Mouse (Mus musculus): ENCODE results near the gene Gm42688.

Gene Gm42688

GRCm38 (mm10) chr6:83101316-83101687, at the start of gene Gm42688, which contains the start of gene Ccdc142:
TSS of gene Gm42688 (plus strand) at chr6:83101617.
TSS of gene Ccdc142 (plus strand) at chr6:83101601.
- peak; percentile 89 for DNase-seq (ENCODE audit: low spot score)

- no peak for DNase-seq (ENCODE audit: low spot score)
Measured at GRCm38 (mm10) chr6:83053136-83053960, 48.1 kb upstream of the Gm42688 start.

- peak; percentile 97 for DNase-seq (ENCODE audit: low spot score)
Measured at GRCm38 (mm10) chr6:83054074-83054851, 47.2 kb upstream of the Gm42688 start, which contains the start of gene Aup1. TSS of gene Aup1 (plus strand) at chr6:83054521.

DNA sequence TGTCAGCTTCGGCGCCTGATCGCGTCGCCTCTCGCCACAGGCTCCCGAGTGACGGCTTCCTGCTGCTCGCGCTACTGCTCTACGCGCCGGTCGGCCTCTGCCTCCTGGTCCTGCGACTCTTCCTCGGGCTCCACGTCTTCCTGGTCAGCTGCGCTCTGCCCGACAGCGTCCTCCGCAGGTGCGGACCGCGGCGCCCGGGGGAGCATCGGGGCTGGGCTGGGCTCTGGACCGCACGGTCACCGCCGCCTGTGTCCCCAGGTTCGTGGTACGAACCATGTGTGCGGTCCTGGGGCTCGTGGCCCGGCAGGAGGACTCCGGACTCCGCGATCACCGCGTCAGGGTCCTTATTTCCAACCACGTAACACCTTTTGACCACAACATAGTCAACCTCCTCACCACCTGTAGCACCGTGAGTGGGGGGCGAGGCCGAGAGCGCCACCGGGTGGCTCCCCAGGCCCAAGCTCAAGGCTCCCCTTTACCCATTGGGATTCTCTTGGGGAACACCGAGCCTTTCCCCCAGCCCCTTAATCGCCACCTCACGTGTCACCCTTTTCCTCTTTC, 46.5 kb upstream of the Gm42688 start, which contains the start of gene Htra2:
Htra2 (minus strand) TSS at position 403 of the 561 bp plus-strand sequence.
- no peak for DNase-seq (ENCODE audit: low spot score)

DNA sequence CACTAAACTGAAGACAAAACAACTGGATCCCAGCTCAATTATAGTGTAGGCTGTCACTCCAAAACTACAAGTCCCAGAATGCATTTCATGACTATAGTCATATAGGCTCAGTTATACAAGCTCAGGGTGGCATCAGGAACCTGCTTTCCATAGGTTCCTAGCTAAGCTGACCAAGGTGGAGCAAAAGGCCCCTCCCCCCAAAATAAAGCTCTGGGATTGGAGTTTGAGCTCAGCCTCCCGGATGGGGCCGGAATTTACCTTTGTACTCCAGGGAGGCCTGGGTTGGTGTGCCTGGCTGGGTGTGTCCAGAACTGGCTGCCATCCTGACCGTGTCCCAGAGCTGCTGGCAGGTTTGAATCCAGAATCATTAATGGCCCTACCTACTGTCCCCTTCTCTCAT, 43.6 kb upstream of the Gm42688 start, which contains the start of gene Dqx1:
Dqx1 (plus strand) TSS at position 55 of the 400 bp plus-strand sequence.
- DNase-seq (ENCODE audit: low spot score), result no peak

GRCm38 (mm10) chr6:83058725-83059124, 42.7 kb upstream of the Gm42688 start:
- DNase-seq (ENCODE audit: low spot score), result no peak

DNA sequence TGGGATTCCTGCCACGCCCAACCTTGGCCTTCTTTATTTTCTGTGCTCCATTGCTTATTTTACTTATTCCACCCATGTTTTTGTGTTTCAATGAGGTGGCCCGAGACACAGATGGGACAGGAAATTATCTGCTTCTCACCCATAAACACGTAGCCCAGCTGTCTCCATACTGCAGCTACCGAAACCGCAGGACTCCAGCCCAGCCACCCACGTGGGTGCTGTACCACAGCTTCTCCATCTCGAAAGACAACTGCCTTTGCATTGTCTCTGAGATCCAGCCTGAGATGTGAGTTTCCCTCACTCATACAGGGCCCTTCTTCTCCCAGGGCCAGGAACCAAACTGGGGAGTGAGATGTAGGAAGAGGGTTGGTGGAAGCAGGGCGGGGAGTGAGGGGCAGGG, 35.4 kb upstream of the Gm42688 start:
- DNase-seq (ENCODE audit: low spot score), result no peak

GRCm38 (mm10) chr6:83066441-83066840, 35.0 kb upstream of the Gm42688 start:
- DNase-seq (ENCODE audit: low spot score), result no peak

DNA sequence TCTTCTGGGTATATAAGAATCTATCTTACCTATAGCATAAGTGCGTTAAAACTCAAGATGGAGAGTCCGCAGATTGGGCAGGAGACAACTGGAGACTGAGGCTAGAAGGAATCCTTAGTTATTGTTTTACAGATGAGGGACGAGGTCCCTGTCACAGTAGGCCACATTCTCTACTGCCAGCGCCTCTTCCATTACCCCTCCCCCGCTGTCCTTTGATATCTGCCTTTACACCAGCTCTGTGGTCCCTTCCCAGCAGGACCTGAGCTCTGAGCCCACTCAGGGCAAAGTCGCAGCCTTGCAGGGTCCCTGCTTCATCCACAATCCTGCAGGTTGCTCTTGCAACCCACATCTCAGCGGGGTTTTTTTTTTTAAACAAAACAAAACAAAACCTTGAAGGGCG, 33.2 kb upstream of the Gm42688 start:
- no peak for DNase-seq (ENCODE audit: low spot score)

DNA sequence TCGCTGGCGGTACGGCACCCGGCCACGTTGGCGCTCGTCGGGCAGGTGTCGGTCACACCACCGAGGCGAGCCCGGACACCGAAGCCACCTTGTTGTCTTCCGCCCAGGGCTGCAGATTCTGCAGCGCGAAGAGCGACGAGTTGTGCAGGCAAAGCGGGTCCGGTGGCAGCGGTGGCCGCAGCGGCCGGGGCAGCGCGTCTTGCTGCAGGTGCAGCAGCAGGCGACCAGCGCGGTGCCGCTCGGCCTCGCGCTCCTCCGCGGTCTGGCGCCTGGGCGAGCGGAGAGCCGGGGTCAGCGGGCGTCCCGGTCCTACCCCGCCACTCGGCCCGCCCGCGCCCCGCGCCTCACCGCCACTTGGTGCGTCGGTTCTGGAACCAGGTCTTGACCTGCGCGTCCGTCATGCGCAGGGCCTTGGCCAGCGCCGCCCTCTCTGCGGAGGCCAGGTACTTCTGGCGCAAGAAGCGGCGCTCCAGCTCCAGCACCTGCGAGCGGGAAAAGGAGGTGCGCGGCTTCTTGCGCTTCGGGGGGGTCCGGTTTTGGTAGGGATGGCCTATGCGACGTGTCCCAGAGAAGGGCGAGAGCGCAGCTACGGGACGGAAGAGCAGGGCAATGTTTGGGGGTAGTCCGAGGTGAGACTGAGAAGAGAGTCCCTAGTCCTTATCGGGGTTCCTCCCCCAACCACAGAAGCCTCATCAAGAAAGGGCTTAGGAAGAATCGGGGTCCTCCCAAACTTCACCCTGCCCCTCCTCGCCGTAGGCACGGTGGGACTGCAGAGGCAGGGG, 32.5 kb upstream of the Gm42688 start:
- no peak for DNase-seq (ENCODE audit: low spot score)

- DNase-seq (ENCODE audit: low spot score), result no peak
Measured at GRCm38 (mm10) chr6:83069488-83070246, 31.8 kb upstream of the Gm42688 start.

GRCm38 (mm10) chr6:83070247-83070310, 31.3 kb upstream of the Gm42688 start, which contains the start of gene Tlx2:
TSS of gene Tlx2 (minus strand) at chr6:83070293.
- DNase-seq (ENCODE audit: low spot score), result no peak

DNA sequence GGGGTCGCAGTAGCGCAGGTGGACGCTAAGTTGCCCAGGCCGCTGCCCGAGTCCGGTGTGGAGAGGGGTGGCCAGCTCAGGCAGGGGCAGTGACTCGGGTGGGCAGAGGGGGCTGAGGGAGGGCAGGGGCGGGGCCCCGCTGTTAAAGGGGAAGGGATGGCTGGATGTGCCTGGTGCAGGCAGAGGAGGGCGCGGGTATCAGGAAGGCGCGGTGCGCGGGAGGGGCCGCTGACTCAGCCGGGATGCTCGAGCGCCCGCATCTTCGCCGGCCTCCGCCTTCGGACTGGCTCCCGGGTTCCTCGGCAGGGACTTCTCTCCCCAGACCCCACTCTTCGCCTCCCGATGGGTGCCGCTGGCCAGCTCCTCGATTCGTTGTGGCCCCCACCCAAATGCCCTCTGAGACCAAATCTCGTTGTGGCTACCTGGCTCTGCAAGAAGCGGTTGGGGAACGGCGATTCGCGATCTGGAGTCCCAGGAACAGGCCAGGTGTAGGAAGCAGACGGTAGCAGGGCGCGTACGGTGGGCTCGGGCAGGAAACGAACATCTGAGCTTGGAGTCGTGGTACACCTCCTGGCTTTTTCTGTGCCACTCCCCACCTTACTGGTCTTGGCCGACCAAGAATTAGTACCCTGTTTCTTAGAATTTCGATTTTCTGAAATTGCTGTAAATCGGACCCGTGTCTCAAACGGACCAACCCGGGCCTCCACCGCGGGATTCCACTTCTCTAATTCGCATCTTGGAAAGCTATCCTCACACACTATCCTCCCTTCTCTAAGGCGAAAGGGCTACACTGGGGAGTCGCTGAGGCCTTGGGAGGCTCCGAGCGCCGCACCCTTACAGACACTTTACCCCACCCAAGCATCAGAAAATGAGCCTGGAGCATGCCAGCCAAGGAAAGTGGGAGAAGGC, 30.9 kb upstream of the Gm42688 start:
- DNase-seq (ENCODE audit: low spot score), result no peak

DNA sequence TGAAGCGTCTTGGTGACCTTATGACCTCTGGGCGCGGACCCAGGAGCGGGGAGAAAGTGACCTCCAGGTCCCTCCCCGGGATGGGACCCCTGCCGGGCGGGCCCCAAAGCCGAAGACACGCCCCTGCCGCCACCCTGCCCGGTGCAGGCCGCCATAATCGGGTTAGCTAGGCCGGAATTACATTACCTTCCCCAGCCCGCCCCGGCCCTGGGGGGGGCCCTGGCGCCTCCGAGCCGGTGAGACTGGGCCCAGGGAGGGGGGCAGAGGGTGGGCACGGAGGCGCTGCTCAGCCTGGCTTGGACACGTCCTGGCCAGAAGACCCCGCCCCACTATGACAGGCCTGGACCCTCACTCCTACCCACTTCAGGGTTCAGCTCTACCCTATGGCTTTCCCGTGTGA, 30.2 kb upstream of the Gm42688 start:
- DNase-seq (ENCODE audit: low spot score), result no peak

- DNase-seq (ENCODE audit: low spot score), result no peak
Measured at GRCm38 (mm10) chr6:83074979-83075378, 26.4 kb upstream of the Gm42688 start.

GRCm38 (mm10) chr6:83077630-83078323, 23.6 kb upstream of the Gm42688 start, which contains the start of gene Pcgf1:
TSS of gene Pcgf1 (plus strand) at chr6:83077869.
- no peak for DNase-seq (ENCODE audit: low spot score)

- DNase-seq (ENCODE audit: low spot score), result peak; percentile 98
Measured at GRCm38 (mm10) chr6:83078324-83078858, 23.0 kb upstream of the Gm42688 start.

- no peak for DNase-seq (ENCODE audit: low spot score)
Measured at GRCm38 (mm10) chr6:83080210-83080609, 21.2 kb upstream of the Gm42688 start.

- DNase-seq (ENCODE audit: low spot score), result no peak
Measured at GRCm38 (mm10) chr6:83083497-83083896, 17.9 kb upstream of the Gm42688 start.

DNA sequence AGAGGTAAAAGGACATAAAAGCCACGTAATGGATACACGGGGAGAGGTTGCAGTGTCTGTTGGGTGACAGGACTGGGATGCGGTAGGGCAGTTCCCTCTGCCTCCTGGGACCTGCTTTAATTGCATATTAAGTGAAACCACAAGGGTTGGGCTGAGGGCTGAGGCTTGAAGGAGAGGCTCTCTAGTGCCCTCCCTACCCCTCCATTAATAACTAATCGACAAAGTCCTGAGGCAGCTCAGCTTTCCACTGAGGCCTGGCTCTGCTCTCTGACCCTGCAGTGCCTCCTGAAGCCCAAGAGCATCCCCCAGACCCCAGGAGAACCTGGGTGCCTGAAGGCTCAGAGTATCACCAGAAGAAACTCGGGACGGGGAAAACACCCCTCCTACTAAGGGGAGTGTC, 16.9 kb upstream of the Gm42688 start:
- no peak for DNase-seq (ENCODE audit: low spot score)

All from left cerebral cortex, adult 11 months (tissue).